Mouse (Mus musculus) adrenal gland, adult 18-20 months (tissue): Measurements from ENCODE around the gene Ap2a2. TPM values are rescaled to one million over a fixed set of nuclear protein-coding genes. Genes with fewer than 3 reads are reported as not detected.
A peak's percentile ranks its signal among the peaks of the same experiment; 100 is the strongest.
"Not testable (repeated sequence)": the region's sequence is repeated elsewhere in the genome, so short reads cannot be mapped to it uniquely, and the experiment has no call there.

Experiments
- DNase-seq, 2 experiments: peaks; one replicate each; pipeline ENCODE4 v3.0.0; 2021 to 2022; ENCODE audit warnings: low spot score in 2 of 2
- total RNA-seq, 2 experiments: library from RNA; stranded (reverse); gene quantifications; 1 replicate in 1 of 2; 2 replicates in 1 of 2; pipeline ENCODE4 v1.2.3; 2021

Gene Ap2a2
- total RNA-seq, 2 experiments from 2014 or later = 56.4 to 83.8 TPM

- DNase-seq = no peak
Observed at GRCm38 (mm10) chr7:141592096-141592495, 30.1 kb downstream of the Ap2a2 start.

GRCm38 (mm10) chr7:141593056-141593455, 31.1 kb downstream of the Ap2a2 start:
- no peak for DNase-seq

GRCm38 (mm10) chr7:141596971-141597370, 35.0 kb downstream of the Ap2a2 start:
- no peak for DNase-seq

- DNase-seq = no peak
Observed at GRCm38 (mm10) chr7:141597563-141597962, 35.6 kb downstream of the Ap2a2 start.

- no peak for DNase-seq
Observed at GRCm38 (mm10) chr7:141607717-141608116, 45.7 kb downstream of the Ap2a2 start.

- DNase-seq = no peak
Observed at GRCm38 (mm10) chr7:141609719-141610514, 47.9 kb downstream of the Ap2a2 start.

GRCm38 (mm10) chr7:141611711-141612370, 49.9 kb downstream of the Ap2a2 start:
- no peak for DNase-seq

GRCm38 (mm10) chr7:141612371-141612760, 50.4 kb downstream of the Ap2a2 start:
- no peak for DNase-seq

- no peak for DNase-seq
Observed at GRCm38 (mm10) chr7:141612791-141613190, 50.8 kb downstream of the Ap2a2 start.

- DNase-seq = no peak
Observed at GRCm38 (mm10) chr7:141614329-141614832, 52.4 kb downstream of the Ap2a2 start.

- no peak for DNase-seq
Observed at GRCm38 (mm10) chr7:141624214-141624613, 62.2 kb downstream of the Ap2a2 start.

- DNase-seq = no peak
Observed at GRCm38 (mm10) chr7:141625120-141625810, 63.3 kb downstream of the Ap2a2 start.

GRCm38 (mm10) chr7:141628018-141628417, 66.0 kb downstream of the Ap2a2 start:
- DNase-seq = no peak

GRCm38 (mm10) chr7:141629241-141629640, 67.3 kb downstream of the Ap2a2 start:
- no peak for DNase-seq

GRCm38 (mm10) chr7:141638077-141638476, 76.1 kb downstream of the Ap2a2 start:
- not testable (repeated sequence) for DNase-seq

- DNase-seq = peak in 1 of 2 experiments; percentile 3
Observed at GRCm38 (mm10) chr7:141638513-141639334, 76.8 kb downstream of the Ap2a2 start.

- DNase-seq = not testable (repeated sequence)
Observed at GRCm38 (mm10) chr7:141639335-141639890, 77.4 kb downstream of the Ap2a2 start.

GRCm38 (mm10) chr7:141642375-141642774, 80.4 kb downstream of the Ap2a2 start:
- DNase-seq = no peak

- no peak for DNase-seq
Observed at GRCm38 (mm10) chr7:141643160-141643559, 81.2 kb downstream of the Ap2a2 start.

GRCm38 (mm10) chr7:141647083-141647482, 85.1 kb downstream of the Ap2a2 start:
- no peak for DNase-seq
